Mouse (Mus musculus) heart, postnatal 0 days (tissue): Measurements from ENCODE around the gene Nxph1. TPM values are rescaled to one million over a fixed set of nuclear protein-coding genes. Genes with fewer than 3 reads are reported as not detected.

Source experiments
- ATAC-seq: fragments of 200-750 bp; cut with Nextera tagmentation; 2 replicates; pipeline ENCODE4 v1.8.0; 2017; ENCODE audit warnings: low read depth, moderate number of reproducible peaks, moderate library complexity; ENCODE audit not compliant: insufficient read depth
- DNase-seq: peaks from one replicate; pipeline ENCODE4 v3.0.0-alpha.2; 2016; ENCODE audit warnings: low spot score
- H3K27ac ChIP-seq: fragments of 300-500 bp; sonication (generic); 2 replicates; pipeline ENCODE4 v1.5.1; 2014; ENCODE audit warnings: low read depth, mild to moderate bottlenecking
- H3K27me3 ChIP-seq: fragments of 300-500 bp; sonication (generic); 2 replicates; pipeline ENCODE4 v1.6.1; 2014; ENCODE audit warnings: low read length, mixed read lengths; ENCODE audit not compliant: control insufficient read depth, insufficient read depth
- H3K36me3 ChIP-seq: fragments of 300-500 bp; sonication (generic); replicated peaks from 2 replicates; pipeline ENCODE4 v1.6.1; 2014; ENCODE audit warnings: low read length, mixed read lengths; ENCODE audit not compliant: control insufficient read depth, insufficient read depth
- H3K4me1 ChIP-seq: fragments of 300-500 bp; sonication (generic); 2 replicates; pipeline ENCODE4 v1.6.1; 2014; ENCODE audit warnings: antibody characterized with exemption; ENCODE audit not compliant: control insufficient read depth, insufficient read depth
- H3K4me2 ChIP-seq: fragments of 300-500 bp; sonication (generic); 2 replicates; pipeline ENCODE4 v1.6.1; 2014; ENCODE audit warnings: low read depth, mild to moderate bottlenecking, low read length, moderate library complexity
- H3K4me3 ChIP-seq: fragments of 300-500 bp; sonication (generic); 2 replicates; pipeline ENCODE4 v1.5.1; 2014; ENCODE audit warnings: low read depth, low read length
- H3K9ac ChIP-seq: fragments of 300-500 bp; sonication (generic); replicated peaks from 2 replicates; pipeline ENCODE4 v1.6.1; 2014; ENCODE audit warnings: low read depth, low read length, mixed read lengths
- H3K9me3 ChIP-seq: fragments of 300-500 bp; sonication (generic); replicated peaks from 2 replicates; pipeline ENCODE4 v1.6.1; 2016; ENCODE audit warnings: low read length; ENCODE audit not compliant: control insufficient read depth
- CTCF ChIP-seq: IDR thresholded peaks from 2 replicates; pipeline ENCODE4 v1.5.1; 2016; ENCODE audit warnings: antibody characterized with exemption, control low read depth, low read depth
- EP300 ChIP-seq: IDR thresholded peaks from 2 replicates; pipeline ENCODE4 v1.6.1; 2016; ENCODE audit warnings: antibody characterized with exemption, low read depth
- WGBS: fragments of 180-500 bp; shearing (Covaris S2); extraction: QIAGEN DNeasy Blood & Tissue Kit; methylation state at CpG from one replicate; pipeline ENCODE4 v1.1.7; 2014; 5-methylcytosine and 5-hydroxymethylcytosine counted together
- polyA plus RNA-seq: library from polyadenylated mRNA; unstranded; fragments of >200 nt; fragmentation: Nextera tagmentation; extraction: Ambion mirVana; gene quantifications from 2 replicates; pipeline ENCODE4 v1.2.1, GENCODE M21; 2015
- total RNA-seq: library from RNA; depleted of rRNA; stranded (reverse); fragments of >200 nt; gene quantifications from 2 replicates; pipeline ENCODE4 v1.2.3, GENCODE M21; 2014; ENCODE audit warnings: low replicate concordance

Nxph1 gene
- total and polyA plus RNA-seq, 2 experiments from 2014 or later, result 0.07 TPM; not detected in 1

DNA sequence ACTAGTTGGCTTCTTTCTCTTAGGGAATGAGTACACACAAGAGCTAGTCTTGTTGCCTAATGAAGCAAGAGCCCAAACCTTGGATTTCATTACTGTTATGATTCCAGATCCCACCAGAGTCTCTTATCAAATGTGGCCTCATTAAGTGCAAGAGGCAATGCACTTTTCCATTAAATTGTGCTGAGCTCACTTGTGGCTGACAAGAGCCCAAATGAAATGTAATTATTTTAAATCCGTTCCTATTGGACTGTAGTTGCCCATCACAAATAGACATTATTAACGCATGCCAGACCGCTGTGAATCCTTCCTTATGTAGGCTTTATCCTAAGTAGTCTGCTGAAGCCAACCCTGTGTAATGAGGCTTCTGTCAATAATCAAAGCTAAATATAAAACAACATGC lies 118.2 kb downstream of the Nxph1 start:
- no peak for ATAC-seq
- DNase-seq, result no peak
- Histone ChIP-seq H3K4me3 (no peak overlapping the region), H3K4me2 (no peak overlapping the region), H3K27ac (no peak overlapping the region), H3K9ac (no peak overlapping the region), H3K36me3 (no peaks in the 10 kb centered on the region), H3K9me3 (no peaks in the 10 kb centered on the region), H3K4me1 (no peaks in the 10 kb centered on the region), H3K27me3 (no peaks in the 10 kb centered on the region)
- WGBS, result 89% methylated on average over 3 of the region's 3 CpGs
- no peak for TF ChIP-seq EP300

GRCm38 (mm10) chr6:9069913-9070312 lies 121.7 kb downstream of the Nxph1 start:
- no peaks in the 10 kb centered on the region for H3K9me3 ChIP-seq
- no peaks in the 10 kb centered on the region for H3K4me1 ChIP-seq
- H3K27me3 ChIP-seq, result no peaks in the 10 kb centered on the region
- H3K36me3 ChIP-seq, result no peaks in the 10 kb centered on the region
- H3K27ac ChIP-seq, result no peak overlapping the region
- WGBS, result 64% methylated on average over 7 of the region's 7 CpGs
- H3K9ac ChIP-seq, result no peak overlapping the region
- DNase-seq, result no peak
- ATAC-seq, result no peak
- TF ChIP-seq CTCF, result no peak
- TF ChIP-seq EP300, result no peak
- no peak overlapping the region for H3K4me2 ChIP-seq
- H3K4me3 ChIP-seq, result no peak overlapping the region

DNA sequence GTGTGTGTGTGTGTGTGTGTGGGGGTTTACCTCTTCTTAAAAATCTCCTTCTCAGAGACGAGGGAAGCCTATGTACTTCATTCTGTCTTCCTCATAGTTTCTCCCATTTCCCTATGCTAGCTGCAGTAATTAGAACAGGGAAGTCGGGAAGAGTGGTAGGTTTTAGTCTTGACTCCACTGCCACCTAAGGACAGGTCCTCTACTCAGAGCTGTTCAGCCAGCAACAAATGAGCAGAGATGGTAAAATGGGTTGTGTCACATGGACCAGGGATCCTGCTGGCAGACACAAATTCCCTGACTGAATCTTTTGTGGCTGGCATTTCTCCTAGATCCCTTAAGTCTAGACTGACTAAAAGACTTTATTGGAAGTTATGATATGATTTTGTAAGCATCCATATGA lies 128.2 kb downstream of the Nxph1 start:
- no peaks in the 10 kb centered on the region for H3K27me3 ChIP-seq
- DNase-seq (no peak), ATAC-seq (no peak)
- H3K36me3 ChIP-seq, result no peaks in the 10 kb centered on the region
- H3K4me3 ChIP-seq, result no peak overlapping the region
- H3K4me1 ChIP-seq, result no peaks in the 10 kb centered on the region
- 47% methylated on average over 2 of the region's 2 CpGs for WGBS
- H3K9me3 ChIP-seq, result no peaks in the 10 kb centered on the region
- TF ChIP-seq CTCF (no peak), EP300 (no peak)
- no peak overlapping the region for H3K9ac ChIP-seq
- no peak overlapping the region for H3K27ac ChIP-seq
- no peak overlapping the region for H3K4me2 ChIP-seq

- no peaks in the 10 kb centered on the region for H3K27me3 ChIP-seq
- no peak overlapping the region for H3K4me3 ChIP-seq
- H3K4me1 ChIP-seq, result no peaks in the 10 kb centered on the region
- WGBS, result 47% methylated on average over 4 of the region's 4 CpGs
- no peak overlapping the region for H3K9ac ChIP-seq
- no peaks in the 10 kb centered on the region for H3K9me3 ChIP-seq
- DNase-seq, result no peak
- no peaks in the 10 kb centered on the region for H3K36me3 ChIP-seq
- TF ChIP-seq EP300, result no peak
- TF ChIP-seq CTCF, result no peak
- ATAC-seq, result no peak
- no peak overlapping the region for H3K27ac ChIP-seq
- H3K4me2 ChIP-seq, result no peak overlapping the region
These were observed 129.8 kb downstream of the Nxph1 start for GRCm38 (mm10) chr6:9077793-9078689.

GRCm38 (mm10) chr6:9083851-9084250 lies 135.6 kb downstream of the Nxph1 start:
- DNase-seq (no peak), ATAC-seq (no peak)
- H3K4me2 ChIP-seq, result no peak overlapping the region

DNA sequence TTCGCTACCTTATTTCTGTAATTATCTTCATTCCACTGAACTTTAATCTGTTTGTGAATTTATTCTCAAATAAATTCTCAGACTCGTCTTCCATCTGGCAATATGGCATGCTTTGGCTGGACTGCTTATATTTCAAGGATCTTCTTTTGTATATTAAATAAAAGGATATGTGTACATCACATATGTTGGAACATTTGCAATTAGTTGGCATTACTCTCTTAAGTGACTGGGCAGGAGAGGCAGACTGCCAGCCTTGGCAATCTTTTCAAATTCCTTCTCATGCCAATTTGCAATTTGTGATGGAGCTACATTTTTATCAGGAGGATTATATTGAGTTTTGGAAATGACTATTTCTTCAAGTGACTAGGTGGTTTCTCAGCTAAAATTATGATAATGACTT lies 149.1 kb downstream of the Nxph1 start:
- Histone ChIP-seq H3K4me3 (no peak overlapping the region), H3K9ac (no peak overlapping the region), H3K27me3 (no peaks in the 10 kb centered on the region), H3K36me3 (no peaks in the 10 kb centered on the region), H3K27ac (no peak overlapping the region), H3K4me1 (no peaks in the 10 kb centered on the region), H3K4me2 (no peak overlapping the region), H3K9me3 (no peaks in the 10 kb centered on the region)
- TF ChIP-seq EP300 (no peak), CTCF (no peak)
- no peak for ATAC-seq
- no peak for DNase-seq
- WGBS, result 73% methylated on average over 2 of the region's 2 CpGs

More at GRCm38 (mm10) chr6:9083851-9084250, 135.6 kb downstream of the Nxph1 start:
- TF ChIP-seq EP300 (no peak), CTCF (no peak)
- H3K4me3 ChIP-seq, result no peak overlapping the region
- no peaks in the 10 kb centered on the region for H3K9me3 ChIP-seq
- H3K36me3 ChIP-seq, result no peaks in the 10 kb centered on the region
- H3K9ac ChIP-seq, result no peak overlapping the region
- no peaks in the 10 kb centered on the region for H3K27me3 ChIP-seq
- no peaks in the 10 kb centered on the region for H3K4me1 ChIP-seq
- WGBS, result 65% methylated on average over 3 of the region's 3 CpGs
- no peak overlapping the region for H3K27ac ChIP-seq
